Mouse (Mus musculus) G1E (cell line): Measurements from ENCODE around the gene Ak4.

ENCODE experiments used
- CTCF ChIP-seq: IDR thresholded peaks from 2 replicates; pipeline ENCODE4 v1.5.1; 2012; ENCODE audit warnings: low read depth, low read length, inconsistent platforms, mixed read lengths
- GATA1 ChIP-seq: IDR thresholded peaks from 2 replicates; pipeline ENCODE4 v1.6.1; 2012; ENCODE audit warnings: borderline replicate concordance, low read length, inconsistent platforms, mixed read lengths
- GATA2 ChIP-seq: IDR thresholded peaks from 2 replicates; pipeline ENCODE4 v1.6.1; 2012; ENCODE audit warnings: low read depth, low read length, inconsistent platforms, borderline replicate concordance
- POLR2AphosphoS5 ChIP-seq: IDR thresholded peaks from 2 replicates; pipeline ENCODE4 v1.6.1; 2012; ENCODE audit warnings: low read depth, low read length, inconsistent platforms; ENCODE audit not compliant: insufficient replicate concordance
- TAL1 ChIP-seq: conservative IDR thresholded peaks from 2 replicates; pipeline ENCODE4 v1.6.1; 2012; ENCODE audit warnings: low read depth, low read length, inconsistent platforms, mixed read lengths

GRCm38 (mm10) chr4:101393292-101393711 is 25.8 kb upstream of the Ak4 start:
- TF ChIP-seq TAL1 (no peak), GATA1 (no peak), CTCF (no peak), POLR2AphosphoS5 (no peak), GATA2 (no peak)
